In the genomic region with DNA sequence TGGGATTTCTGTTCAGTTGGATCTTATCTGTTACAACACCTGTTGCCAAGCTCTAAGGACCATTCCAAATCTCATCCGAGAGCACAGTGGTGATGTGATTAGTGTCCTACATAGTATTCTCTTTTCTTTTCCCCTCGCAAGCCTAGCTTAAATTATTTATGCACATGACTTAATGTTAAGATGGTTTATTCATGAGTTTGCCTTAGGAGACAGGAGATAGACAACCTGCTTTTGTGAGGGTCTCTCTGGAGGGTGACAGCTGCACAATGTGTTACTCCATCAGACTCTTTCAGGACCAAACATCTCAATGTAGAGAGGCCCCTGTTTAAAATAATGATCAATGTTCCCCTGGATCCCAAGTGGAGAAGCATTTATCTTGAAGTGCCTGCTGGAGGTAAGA, we compare ENCODE assay signal across 18 mouse cellular contexts. TPM values are rescaled to one million over a fixed set of nuclear protein-coding genes. Genes with fewer than 3 reads are reported as not detected.
DNase-seq lines count a peak whose midpoint lies in the region; ATAC-seq and TF ChIP-seq lines count a peak whose summit lies in the region.
"Had no signal": no experiment of that assay in that cellular context is flagged by ENCODE, and none has a peak within 500 bp of the region (broad histone marks: within the 10 kb centered on the region; RNA-seq: fewer than 3 reads in every experiment).

No protein-coding gene starts in this region.

- DNase-seq in cerebellum, adult 11-12 months = no peak
- DNase-seq in layer of hippocampus, adult 2 months (ENCODE audit: low spot score in 2 of 2) = no peak
- no peak for DNase-seq in layer of hippocampus, adult 18-20 months (ENCODE audit: low spot score in 2 of 2)
- DNase-seq in retina, postnatal 1 day = peak; percentile 15
- DNase-seq in retina, embryonic 14.5 days (ENCODE audit: low spot score) = no peak
- DNase-seq: adrenal gland, adult 8-10 months; adrenal gland, postnatal 36 days; B cell, adult 2 months; forebrain, postnatal 0 days; gastrocnemius, postnatal 14 days had no signal

- no peak overlapping the region for H3K9ac ChIP-seq in kidney, embryonic 16.5 days (replicated peaks; ENCODE audit: low read length)
- H3K9ac ChIP-seq: embryonic facial prominence, embryonic 12.5 days; forebrain, postnatal 0 days; heart, embryonic 12.5 days; hindbrain, embryonic 15.5 days had no signal

- H3K4me2 ChIP-seq in kidney, embryonic 16.5 days (replicated peaks; ENCODE audit: low read depth, low read length) = no peak overlapping the region
- H3K4me2 ChIP-seq: embryonic facial prominence, embryonic 12.5 days; heart, embryonic 12.5 days; hindbrain, embryonic 15.5 days had no signal

- H3K27ac ChIP-seq in layer of hippocampus, adult 2 months = peak overlapping the region; percentile 77
- no peak overlapping the region for H3K27ac ChIP-seq in kidney, embryonic 16.5 days (ENCODE audit: low read length)
- H3K27ac ChIP-seq: embryonic facial prominence, embryonic 12.5 days; hindbrain, embryonic 15.5 days had no signal

- H3K9me3 ChIP-seq in kidney, embryonic 16.5 days (ENCODE audit: low read length) = no peaks in the 10 kb centered on the region
- H3K9me3 ChIP-seq: embryonic facial prominence, embryonic 12.5 days; heart, embryonic 12.5 days; hindbrain, embryonic 15.5 days had no signal

- 0 out of 2 replicates have a peak, but pooled peaks have one; percentile 9 for ATAC-seq in cerebellum, adult (ENCODE audit: insufficient number of reproducible peaks, low FRiP score, low TSS enrichment)
- no peak for ATAC-seq in kidney, embryonic 16.5 days (ENCODE audit: low FRiP score, low TSS enrichment)
- ATAC-seq: CD4-positive, CD25-positive, alpha-beta regulatory T cell, adult 4 months; forebrain, postnatal 0 days had no signal

- no peak for TF ChIP-seq CTCF in layer of hippocampus, adult 2 months (conservative IDR thresholded peaks at IDR 0.05)

- no peaks in the 10 kb centered on the region for H3K4me1 ChIP-seq in kidney, embryonic 16.5 days (ENCODE audit: insufficient read depth, low read length)
- H3K4me1 ChIP-seq: embryonic facial prominence, embryonic 12.5 days; heart, embryonic 12.5 days; hindbrain, embryonic 15.5 days had no signal

- no peaks in the 10 kb centered on the region for H3K36me3 ChIP-seq in kidney, embryonic 16.5 days (ENCODE audit: insufficient read depth, low read length)
- H3K36me3 ChIP-seq: embryonic facial prominence, embryonic 12.5 days; G1E; heart, embryonic 12.5 days; hindbrain, embryonic 15.5 days had no signal

- no peak overlapping the region for H3K4me3 ChIP-seq in layer of hippocampus, adult 2 months
- H3K4me3 ChIP-seq in kidney, embryonic 16.5 days (ENCODE audit: low read length) = no peak overlapping the region
- H3K4me3 ChIP-seq: embryonic facial prominence, embryonic 12.5 days; heart, embryonic 12.5 days; hindbrain, embryonic 15.5 days had no signal

- no peaks in the 10 kb centered on the region for H3K27me3 ChIP-seq in kidney, embryonic 16.5 days (ENCODE audit: insufficient read depth, low read length)
- H3K27me3 ChIP-seq: embryonic facial prominence, embryonic 12.5 days; heart, embryonic 12.5 days; hindbrain, embryonic 15.5 days had no signal

- WGBS in kidney, embryonic 16.5 days = 84% methylated on average over 2 of the region's 2 CpGs

RNA-seq across cellular contexts. Expression of gene Brinp2, which starts 27.3 kb away (rescaled TPM):
- 10 to 100 TPM; 78.0 to 82.9 TPM for total RNA-seq in layer of hippocampus, adult 2 months (2021)
- total RNA-seq in layer of hippocampus, adult 18-20 months (2021) = 10 to 100 TPM; 75.0 to 75.9 TPM
- polyA plus RNA-seq in kidney, embryonic 16.5 days (2015; fragmentation: Nextera tagmentation; extraction: Ambion mirVana) = 0.26 and 0.39 TPM in 2 replicates
- total RNA-seq: common myeloid progenitor, adult 5-6 weeks had no signal
- polyA plus RNA-seq: G1E had no signal

RNA-seq across cellular contexts. Expression of gene Astn1, which starts 33.2 kb away (rescaled TPM):
- 100 to 1,000 TPM; 183 to 185 TPM for total RNA-seq in layer of hippocampus, adult 2 months (2021)
- total RNA-seq in layer of hippocampus, adult 18-20 months (2021) = 100 to 1,000 TPM; 173 to 178 TPM
- polyA plus RNA-seq in kidney, embryonic 16.5 days (2015; fragmentation: Nextera tagmentation; extraction: Ambion mirVana) = 0.64 and 1.0 TPM in 2 replicates
- total RNA-seq: common myeloid progenitor, adult 5-6 weeks had no signal
- polyA plus RNA-seq: CD4-positive, CD25-positive, alpha-beta regulatory T cell, adult 4 months had no signal
